Mouse (Mus musculus) telencephalon, adult 2 months (tissue): ENCODE data around the gene Traf5.
A peak's percentile ranks its signal among the peaks of the same experiment; 100 is the strongest.

ENCODE experiments used
- DNase-seq: peaks from one replicate; pipeline ENCODE4 v3.0.0-alpha.2; 2011; ENCODE audit warnings: low read depth, low spot score

Gene Traf5

DNA sequence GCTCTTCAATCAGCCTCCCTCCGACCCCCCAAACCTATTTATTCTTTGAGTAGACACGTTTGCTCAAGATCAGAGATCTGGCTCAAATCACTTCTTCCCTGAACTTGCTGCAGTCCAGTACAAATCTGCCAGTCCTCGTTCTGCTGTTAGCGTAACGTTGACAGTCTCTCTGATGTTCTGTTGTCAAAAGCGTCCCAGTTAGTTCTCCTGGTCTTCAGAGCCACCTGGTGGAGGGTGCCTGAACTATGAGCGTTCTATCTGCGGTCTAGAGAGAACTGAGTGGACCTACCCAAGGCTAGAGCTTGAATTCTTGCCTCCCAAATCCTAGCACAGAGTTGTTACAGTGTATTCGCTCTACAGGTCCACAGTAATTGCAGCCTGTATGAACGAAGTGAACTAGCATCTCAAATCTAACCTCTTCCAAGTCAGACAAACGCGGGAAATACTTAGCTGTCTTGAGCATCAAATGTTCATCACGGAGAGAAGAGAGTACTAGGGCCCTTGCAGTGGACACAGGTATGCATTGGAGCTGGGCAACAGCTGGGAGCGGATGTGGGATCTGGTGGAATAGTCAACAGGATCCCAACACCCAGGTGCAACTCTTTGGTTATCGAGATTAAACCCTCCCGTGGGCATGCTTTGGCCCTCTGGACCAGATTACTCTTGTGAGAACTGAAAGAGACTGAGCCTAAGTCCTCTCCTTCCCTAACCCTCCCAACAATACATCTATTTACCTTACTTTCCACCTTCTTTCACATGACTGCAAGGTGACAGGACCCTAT lies 711 bp upstream of the Traf5 start:
- peak; percentile 58 for DNase-seq

DNA sequence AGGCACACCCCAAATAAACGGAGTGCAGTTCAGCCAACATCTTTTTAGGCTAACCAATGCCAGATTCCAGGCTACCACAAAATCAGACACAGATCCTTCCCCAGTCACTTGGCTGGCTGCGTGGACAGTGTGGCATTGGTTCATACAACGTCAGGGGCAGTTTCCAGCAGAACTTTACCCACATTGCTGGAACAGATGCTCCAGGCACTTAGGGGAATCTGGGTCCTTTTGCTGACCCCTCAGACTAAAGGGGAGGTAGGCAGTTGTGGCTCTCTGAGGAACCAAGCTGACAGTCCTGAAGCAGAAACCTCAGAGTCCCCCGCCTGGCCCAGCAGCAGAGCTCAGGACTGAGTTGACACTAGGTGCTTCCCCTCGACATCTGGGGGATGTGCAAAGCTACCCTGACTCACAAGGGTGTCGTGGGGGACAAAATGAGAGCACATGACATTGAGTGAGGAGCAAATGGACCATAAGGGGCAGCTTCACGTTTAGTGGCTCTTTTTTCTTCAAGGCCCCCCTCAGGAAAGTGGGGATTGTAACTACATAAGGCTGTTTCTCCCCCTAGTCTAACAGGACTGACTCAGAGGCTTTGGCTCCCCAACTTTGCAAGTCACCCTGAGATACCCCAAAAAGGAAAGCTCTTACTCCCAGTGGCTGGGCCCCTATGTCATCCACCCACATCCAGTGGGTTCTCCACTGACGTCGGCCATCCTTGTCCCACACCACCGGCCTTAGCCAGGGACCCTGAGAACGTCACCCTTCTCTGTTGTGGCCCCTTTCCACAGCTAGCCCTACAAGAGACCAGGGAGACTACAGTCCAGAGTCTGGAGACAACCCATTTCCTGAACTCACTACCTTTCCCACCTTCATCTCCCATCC lies 1.4 kb downstream of the Traf5 start:
- DNase-seq = no peak

DNA sequence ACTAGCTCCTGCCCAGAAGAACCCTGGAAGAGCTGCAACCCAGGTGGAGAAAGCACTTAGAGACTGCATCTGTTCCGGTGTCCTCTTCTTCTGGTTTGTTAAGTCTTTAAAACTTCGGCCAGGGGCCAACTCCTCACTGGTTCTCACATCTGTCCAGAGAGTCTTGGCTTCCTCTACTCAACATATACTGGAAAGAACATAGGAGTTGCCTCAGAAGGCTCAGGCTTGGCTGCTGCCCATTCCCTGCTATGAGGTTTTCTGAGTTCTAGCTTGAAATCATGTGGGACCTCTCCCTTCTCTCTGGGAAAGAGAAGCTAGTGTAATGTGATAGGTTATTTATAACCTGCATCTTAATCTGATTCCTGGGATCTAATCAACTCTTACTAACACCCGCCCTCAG lies 2.1 kb downstream of the Traf5 start:
- DNase-seq = no peak

DNA sequence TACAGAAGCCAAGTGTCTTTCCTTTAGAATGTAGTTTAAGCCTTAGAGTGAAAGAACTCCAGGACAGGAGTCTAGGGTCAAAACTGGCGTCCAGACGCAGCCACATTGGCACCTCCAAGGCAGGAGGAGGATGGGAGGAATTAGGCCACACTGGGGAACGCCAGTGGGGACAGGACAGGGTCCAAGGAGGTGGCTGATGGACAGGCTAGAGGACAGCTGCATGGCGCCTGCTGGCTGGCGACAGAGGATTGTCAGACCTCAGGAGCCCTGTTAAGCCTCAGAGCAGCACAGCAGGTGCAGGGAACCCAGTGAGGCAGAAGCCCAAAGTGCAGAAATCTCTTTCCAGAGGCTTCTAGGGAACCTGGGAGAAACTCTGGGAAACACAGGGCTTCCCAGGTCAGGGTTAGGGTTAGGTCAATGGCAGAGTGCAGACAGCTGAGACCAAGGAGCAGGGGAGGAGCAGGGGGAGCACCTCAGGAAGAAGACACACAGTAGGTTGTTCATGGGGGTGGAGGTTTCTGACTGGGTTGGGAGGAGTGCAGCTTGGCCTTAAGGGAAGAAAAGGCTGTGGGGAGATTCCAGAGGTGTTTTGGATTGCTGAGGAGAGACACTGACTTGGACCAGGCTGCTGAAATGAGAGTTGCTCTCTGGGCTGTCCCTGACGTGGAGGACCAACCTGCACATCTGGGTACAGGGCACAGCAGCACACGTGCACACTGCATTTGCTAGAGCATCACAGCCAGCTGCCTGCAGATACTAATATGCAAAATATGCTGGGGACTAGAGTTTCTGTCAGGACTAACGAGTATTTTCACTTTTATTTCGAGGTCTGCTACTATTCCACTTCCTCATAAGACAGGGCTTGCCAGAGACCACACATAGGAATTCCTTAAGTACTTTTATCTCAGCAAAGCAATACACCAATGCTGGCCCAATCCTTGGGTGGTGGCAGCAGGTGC lies 2.9 kb downstream of the Traf5 start:
- DNase-seq = no peak

DNA sequence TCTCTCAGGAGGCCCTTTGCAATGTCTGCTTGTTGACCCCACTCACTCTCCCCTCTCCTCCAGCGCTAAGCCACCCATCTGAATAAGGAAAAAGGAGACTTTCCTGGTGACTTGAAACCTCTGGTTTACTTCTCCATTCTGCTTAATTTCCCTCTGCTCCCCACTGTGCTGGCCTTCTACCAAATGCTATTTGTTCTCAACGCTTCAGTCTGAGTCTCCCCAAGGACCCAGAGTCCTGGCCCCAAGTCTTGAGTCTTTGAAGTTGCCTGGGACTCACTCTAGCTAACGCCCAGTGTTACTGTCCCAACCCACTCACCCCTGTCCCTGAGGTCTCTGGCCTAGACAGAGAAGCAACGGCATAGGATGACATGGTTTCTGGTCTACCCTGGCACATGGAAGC lies 4.3 kb downstream of the Traf5 start:
- DNase-seq = no peak

DNA sequence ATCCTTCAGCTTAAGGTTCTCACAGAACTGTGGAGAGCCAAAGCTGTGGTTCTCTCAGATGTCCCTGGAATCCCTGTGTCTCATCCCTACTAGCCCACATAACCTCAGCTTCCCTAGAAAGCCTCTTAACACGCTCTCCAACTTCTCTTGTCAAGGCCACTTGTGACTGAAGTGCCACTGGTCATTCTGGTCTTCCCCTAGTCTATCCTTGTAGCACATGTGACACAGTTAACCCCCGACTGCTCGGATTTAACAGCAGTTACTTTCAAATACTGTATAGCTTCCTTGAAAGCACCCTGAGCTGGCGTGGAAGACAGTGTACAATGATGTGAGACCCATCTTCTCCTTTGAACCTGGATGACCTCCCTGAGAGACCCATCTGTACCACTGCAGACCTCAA lies 5.3 kb downstream of the Traf5 start:
- DNase-seq = no peak

DNA sequence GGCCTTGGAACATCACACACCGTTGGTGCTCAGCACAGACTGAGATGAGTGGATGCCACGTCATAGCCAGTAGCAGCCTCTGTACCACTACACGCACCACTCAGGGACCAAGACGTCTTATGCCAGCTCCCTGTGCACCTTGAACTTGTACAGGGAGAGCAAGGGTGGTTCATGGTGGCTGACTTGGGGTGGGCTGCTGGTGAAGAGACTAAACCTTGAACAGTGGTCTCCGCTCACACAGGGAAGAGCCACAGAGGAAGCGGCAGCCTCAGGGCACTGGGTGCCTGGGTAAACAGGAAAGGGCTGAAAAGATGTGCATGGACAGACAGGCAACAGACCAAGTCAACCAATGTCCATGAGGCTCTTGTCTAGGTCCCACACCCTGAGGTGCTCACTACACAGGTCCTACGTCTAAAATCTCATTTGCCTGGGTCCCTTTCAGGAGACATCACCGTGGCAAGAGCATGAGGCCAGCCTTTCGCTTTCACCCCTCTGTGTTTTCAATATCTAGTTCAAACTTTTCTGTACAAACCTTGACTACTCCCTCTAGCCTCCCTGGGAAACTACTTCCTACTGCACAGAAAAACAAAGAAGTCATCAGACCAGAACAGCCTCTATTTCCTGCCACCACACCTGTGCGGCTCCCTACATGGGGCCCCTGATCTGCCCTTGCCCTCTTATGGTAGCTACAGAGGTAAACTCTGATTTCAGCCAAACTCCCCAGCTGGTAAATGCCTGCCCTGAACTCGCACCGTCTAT lies 5.9 kb downstream of the Traf5 start:
- DNase-seq = no peak

DNA sequence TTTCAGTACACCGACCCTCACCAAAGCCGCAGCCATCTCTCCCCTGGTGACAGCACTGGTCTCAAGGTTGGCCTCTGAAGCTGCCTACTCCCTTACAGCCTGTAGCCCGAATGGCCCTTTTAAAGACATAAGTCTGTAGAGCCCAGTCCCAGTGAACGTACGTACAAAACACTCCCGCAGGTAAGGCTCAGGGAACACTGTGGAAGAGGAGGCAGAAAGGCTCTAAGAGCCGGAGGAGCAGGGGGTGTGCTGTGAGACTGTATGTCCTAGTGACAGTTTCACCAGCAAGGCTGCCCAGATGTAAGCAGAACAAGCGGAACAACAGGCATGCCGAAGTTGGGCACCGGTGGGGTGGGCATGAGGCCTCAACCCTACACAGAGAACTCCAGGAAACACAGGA lies 7.1 kb downstream of the Traf5 start:
- no peak for DNase-seq

DNA sequence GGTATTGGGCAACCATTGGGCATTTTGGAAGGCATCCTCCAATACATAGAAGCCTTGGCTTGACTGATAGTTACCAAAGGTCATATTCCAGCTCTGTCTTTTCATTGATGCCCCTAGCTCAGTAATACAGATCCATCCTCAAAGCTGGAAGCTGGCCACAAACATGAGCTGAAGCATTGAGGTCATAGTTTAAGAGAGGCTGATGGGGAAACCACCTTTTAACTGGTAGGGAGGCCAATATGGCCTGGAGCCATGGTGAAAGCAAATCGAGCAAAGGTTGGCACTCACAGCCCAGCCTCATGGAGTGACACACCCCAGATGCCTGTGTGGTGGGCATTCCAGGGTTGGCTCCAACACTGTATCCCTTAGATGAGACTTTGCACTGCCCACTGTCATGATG lies 9.7 kb downstream of the Traf5 start:
- DNase-seq = no peak

DNA sequence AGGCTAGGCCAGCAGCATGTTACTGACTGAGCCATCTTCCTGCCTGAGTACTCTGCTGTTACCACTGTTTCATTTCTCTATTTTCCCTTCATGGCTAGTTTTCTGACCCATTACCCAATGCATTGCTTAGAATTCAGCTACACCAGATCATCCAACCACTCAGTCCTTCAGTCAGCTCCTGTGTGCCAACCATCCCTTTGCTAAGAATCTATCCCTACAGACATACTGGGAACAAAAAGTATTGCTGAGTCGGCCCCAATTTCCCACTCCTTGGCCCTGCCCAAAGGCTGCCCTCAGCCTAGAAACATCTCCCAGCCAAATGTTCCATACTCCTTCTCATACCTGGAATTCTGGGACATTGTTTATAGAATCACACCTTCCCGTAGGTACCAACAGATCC lies 11.2 kb downstream of the Traf5 start:
- no peak for DNase-seq

DNA sequence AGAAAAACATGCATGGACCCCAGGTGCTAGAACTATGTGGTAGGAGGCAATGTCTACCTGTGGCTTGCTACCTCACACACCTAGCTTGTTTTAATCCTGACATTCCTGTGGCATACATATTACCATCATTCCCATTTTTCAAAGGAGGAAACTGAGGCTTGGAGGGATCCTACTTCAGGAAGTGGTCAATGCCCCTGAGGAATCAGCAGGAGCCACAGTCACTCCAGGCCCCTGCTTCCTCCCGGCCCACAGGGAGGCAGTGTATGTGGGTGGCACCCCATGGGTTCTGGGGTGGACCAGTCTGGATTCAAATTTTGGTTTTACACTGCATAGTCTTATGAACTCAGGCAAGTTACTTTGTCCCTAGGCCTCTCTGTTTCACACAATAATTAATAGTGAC lies 13.2 kb downstream of the Traf5 start:
- DNase-seq = no peak

DNA sequence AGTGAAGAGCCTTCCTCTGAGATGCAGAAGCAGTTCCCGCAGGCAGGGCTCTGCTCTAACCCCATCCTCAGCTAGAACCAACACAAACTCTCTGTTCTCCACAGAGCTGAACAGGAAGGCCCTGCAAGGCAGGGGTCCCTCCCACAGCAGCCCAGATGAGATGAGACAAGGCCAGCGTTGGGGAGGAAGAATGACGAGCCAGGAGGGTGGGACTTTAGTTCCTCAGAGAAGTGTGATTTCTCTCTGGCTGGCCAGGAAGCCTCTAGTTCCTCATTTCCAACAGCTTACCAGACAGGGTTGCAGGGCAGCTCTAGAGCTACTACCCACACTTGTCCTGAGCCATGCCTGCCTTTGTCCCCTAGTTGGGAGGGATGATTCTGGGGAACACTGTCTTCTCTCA lies 14.0 kb downstream of the Traf5 start:
- DNase-seq = no peak

DNA sequence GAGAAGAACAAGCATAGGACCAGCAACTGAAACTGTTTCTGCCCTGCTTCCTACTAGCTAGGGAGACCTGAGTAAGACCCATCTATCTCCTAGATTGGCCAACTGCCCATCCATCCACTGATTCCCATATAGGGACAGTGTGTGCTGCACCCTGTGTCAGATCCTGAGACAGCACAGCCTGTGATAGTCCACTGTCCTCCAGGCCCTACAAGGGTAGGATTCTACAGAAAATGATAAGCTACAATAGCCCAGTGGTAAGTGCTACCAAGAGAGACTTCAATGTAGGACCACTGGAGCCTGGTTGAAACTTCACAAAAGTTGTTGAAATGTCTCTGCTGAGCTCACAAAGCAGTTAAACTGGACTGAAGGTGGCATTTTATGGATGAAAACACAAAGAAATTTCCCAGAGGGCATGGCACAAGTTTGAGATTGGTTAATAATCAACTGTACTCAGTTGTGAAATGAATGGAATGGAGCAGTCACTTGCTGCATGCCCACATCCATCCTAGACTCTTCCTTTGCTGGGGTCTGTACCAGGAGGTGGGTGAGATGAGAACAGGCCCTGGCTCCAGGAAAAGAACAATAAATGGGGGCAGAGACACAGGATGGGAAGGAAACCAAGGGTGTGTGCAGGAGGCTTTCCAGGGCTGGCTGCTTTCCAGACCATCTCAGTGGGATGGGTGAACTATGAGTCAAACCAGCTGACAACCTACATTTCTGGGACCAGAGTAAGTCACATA lies 15.4 kb downstream of the Traf5 start:
- no peak for DNase-seq

DNA sequence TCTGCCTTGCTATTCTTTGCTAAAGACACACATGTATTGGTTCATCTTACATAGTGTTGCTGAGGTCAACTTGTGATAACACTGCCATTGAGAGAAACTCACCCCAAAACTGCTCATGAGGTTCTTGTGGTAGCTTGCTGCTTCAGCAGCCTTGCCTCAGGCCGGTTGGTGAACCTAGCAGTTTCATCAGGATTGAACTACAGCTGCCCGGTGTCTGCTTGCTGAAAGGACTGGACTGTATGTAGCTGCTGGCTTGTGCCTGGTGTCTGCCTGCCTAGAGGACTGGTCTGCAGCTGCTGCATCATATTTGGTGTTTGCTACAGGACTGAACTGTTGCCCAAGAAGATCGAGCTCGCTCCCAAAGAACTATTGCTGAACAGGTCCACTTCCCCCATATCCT lies 16.3 kb downstream of the Traf5 start:
- no peak for DNase-seq

DNA sequence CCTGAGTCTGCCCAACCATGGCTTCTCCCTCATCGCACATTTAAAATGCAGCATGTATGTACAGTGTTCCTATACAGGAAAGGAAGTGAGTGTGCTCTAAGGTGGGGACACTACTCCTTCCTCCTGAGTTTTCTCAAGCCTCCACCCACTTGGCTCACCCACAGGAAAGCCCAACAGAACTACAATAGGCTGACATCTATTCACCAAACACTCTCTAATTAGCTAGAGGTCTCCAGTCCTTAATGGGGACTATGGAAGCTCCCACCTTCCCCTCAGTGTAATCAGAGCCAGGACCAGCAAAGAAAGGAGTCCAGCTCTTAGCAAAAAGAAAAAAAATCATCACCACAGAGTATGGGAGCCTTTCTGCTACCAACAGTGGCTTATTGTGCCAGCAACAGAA lies 17.5 kb downstream of the Traf5 start:
- DNase-seq = no peak

DNA sequence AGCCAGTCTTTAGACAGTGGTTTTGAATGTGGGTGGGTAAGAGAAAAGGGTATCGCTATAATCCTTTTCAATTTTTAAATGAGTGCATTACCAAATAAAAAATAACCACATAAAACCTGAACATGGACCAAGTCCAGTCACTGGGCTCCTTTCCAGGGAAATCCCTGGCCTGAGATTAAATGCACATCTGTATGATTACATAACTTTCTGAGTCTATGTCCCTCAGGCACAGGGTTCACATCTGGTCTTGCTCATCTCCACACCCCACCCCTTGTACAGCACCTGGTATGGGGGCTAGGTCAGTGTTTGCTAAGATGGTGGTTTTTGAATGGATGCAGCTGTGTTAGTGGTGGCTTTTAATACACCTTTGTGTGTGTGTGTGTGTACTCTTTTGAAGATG lies 19.9 kb downstream of the Traf5 start:
- DNase-seq = no peak

DNA sequence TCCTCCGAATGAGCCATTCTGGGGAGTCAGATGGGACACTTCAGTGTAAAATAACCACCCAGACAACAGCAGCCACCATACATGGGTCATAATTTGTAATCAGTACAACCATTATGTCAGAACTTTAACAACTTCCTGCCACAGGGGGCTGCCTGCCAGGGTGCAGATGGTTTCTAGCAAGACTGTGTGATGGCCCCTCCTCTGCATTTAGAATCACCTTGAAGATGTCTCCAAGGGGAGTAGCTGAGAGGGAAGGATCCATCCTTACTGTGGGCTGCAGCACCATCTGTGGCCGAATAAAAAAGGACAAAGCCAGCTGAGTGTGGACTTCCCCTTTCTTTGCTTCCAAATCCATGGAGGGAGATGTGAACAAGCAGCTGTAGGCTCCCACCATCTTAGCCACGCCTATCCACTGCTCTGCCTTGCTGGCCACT lies 21.7 kb downstream of the Traf5 start:
- DNase-seq = no peak

DNA sequence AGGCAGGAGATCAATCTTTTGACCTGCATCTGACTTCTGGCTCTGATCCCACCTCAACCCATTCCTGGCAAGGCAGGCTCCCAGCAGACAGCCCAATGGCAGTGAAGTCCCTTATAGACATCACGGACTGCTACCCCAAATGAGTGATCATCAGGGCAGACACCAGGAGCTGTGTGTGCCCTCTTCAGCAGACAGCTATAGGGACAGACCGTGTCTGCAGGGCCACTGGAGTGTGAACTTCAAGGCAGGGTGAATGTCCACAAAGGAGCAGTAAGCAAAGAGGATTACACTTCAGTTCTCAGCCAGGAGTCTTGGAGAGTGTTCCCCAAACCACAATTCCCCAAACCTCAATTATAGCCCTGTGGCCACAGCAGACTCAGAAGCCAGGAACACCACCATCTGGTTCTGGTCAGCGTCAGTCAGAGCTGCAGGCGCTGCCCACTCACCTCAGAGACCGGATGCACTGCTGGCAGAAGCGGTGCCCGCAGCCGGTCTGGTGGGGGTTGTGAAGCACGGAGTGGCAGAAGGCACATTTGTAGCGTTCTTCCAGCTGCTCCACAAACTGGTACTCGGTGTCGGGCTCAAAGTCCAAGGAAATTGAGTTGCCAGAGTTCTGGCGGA lies 22.3 kb downstream of the Traf5 start:
- DNase-seq = no peak

DNA sequence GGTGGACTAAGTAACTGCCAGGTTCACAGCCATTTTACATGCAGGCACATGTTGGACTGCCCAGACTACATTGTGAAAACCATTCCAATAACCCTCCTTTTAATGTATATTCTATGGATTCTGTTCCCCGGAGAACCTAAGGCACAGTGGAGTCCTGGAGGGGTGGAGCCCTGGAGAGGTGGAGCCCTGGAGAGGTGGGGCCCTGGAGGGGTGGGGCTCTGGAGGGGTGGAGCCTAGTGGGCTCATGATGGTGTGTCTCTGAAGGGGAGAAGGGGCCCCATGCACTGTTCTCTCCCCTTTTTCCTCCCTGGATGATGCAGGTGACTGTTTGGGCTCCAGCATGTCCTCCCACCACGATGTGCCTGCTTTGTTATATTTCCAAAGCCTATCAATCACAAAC lies 24.2 kb downstream of the Traf5 start:
- DNase-seq = no peak

DNA sequence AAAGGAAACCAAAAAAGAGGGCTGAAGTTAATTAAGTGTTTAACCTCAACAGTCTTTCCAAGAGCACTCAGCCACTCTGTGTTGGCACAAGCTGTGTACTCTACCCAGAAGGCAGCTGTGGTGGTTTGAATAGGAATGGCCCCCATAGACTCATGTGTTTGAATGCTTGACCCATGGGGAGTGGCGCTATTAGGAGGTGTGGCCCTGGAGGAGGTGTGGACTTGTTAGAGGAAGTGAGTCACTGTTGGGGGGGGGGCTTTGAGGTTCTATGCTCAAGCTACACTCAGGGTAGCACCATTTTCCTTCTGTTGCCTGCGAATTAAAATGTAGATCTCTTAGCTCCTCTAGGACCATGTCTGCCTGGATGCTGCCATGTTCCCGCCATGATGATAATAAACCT lies 25.4 kb downstream of the Traf5 start:
- DNase-seq = no peak
